Mouse (Mus musculus): ENCODE data around the gene Peak1. TPM values are rescaled to one million over a fixed set of nuclear protein-coding genes. Genes with fewer than 3 reads are reported as not detected.

Gene Peak1
- polyA plus RNA-seq, 1 experiment from 2014 or later = 5.4 TPM

GRCm38 (mm10) chr9:56159456-56159855 is 258.4 kb downstream of the Peak1 start:
- WGBS = 9% methylated on average over 2 of the region's 2 CpGs
- H3K4me1 ChIP-seq (replicated peaks) = peaks cover 38% of the 10 kb centered on the region
- no peak overlapping the region for H3K27ac ChIP-seq
- ATAC-seq (ENCODE audit: low FRiP score) = no peak
- H3K4me2 ChIP-seq = peak overlapping the region; percentile 80
- no peaks in the 10 kb centered on the region for H3K36me3 ChIP-seq
- no peaks in the 10 kb centered on the region for H3K27me3 ChIP-seq
- peak overlapping the region; percentile 99 for H3K9ac ChIP-seq
- H3K9me3 ChIP-seq = no peaks in the 10 kb centered on the region
- H3K4me3 ChIP-seq = peak overlapping the region; percentile 99

GRCm38 (mm10) chr9:56158077-56158476 is 259.8 kb downstream of the Peak1 start:
- Histone ChIP-seq H3K9ac (no peak overlapping the region), H3K4me2 (peak overlapping the region; percentile 30; the same call in 1 of the 2 replicates), H3K9me3 (no peaks in the 10 kb centered on the region), H3K27me3 (no peaks in the 10 kb centered on the region), H3K36me3 (no peaks in the 10 kb centered on the region), H3K4me3 (no peak overlapping the region), H3K4me1 (replicated peaks) (peaks cover 45% of the 10 kb centered on the region), H3K27ac (no peak overlapping the region)
- 62% methylated on average over 2 of the region's 2 CpGs for WGBS
- no peak for ATAC-seq (ENCODE audit: low FRiP score)

GRCm38 (mm10) chr9:56154572-56154971 is 263.3 kb downstream of the Peak1 start:
- Histone ChIP-seq H3K27me3 (no peaks in the 10 kb centered on the region), H3K27ac (no peak overlapping the region), H3K4me2 (no peak overlapping the region), H3K4me1 (replicated peaks) (peaks cover 47% of the 10 kb centered on the region), H3K36me3 (peaks cover 6% of the 10 kb centered on the region), H3K9me3 (no peaks in the 10 kb centered on the region), H3K9ac (no peak overlapping the region), H3K4me3 (no peak overlapping the region)
- WGBS = 96% methylated on average over 5 of the region's 5 CpGs
- ATAC-seq (ENCODE audit: low FRiP score) = no peak

- Histone ChIP-seq H3K27me3 (no peaks in the 10 kb centered on the region), H3K4me3 (no peak overlapping the region), H3K36me3 (peaks cover 6% of the 10 kb centered on the region), H3K4me2 (no peak overlapping the region), H3K27ac (no peak overlapping the region), H3K9me3 (no peaks in the 10 kb centered on the region), H3K4me1 (replicated peaks) (peaks cover 30% of the 10 kb centered on the region), H3K9ac (no peak overlapping the region)
- ATAC-seq (ENCODE audit: low FRiP score) = no peak
- WGBS = 83% methylated on average over 4 of the region's 4 CpGs
Measured at GRCm38 (mm10) chr9:56152482-56153007, 265.3 kb downstream of the Peak1 start.

GRCm38 (mm10) chr9:56151745-56152481 is 266.0 kb downstream of the Peak1 start:
- H3K4me2 ChIP-seq = no peak overlapping the region
- peaks cover 31% of the 10 kb centered on the region for H3K4me1 ChIP-seq (replicated peaks)
- H3K9me3 ChIP-seq = no peaks in the 10 kb centered on the region
- no peak overlapping the region for H3K9ac ChIP-seq
- no peak overlapping the region for H3K4me3 ChIP-seq
- peak overlapping the region; percentile 69; the same call in 1 of the 2 replicates for H3K27ac ChIP-seq
- 41% methylated on average over 7 of the region's 7 CpGs for WGBS
- peaks cover 11% of the 10 kb centered on the region for H3K36me3 ChIP-seq
- no peak for ATAC-seq (ENCODE audit: low FRiP score)
- no peaks in the 10 kb centered on the region for H3K27me3 ChIP-seq

Small RNAs within 50 kb of the gene (microRNA-seq; reads per million reads assigned to microRNA genes)
- not detected for gene Gm24270

Other genes with a start within 250 kb of the Peak1 start
- gene Hmg20a, start 542 bp upstream of the Peak1 start, polyA plus RNA-seq (2015; fragmentation: Nextera tagmentation; extraction: Ambion mirVana) = 81.9 and 89.8 TPM in 2 replicates

All from hindbrain, embryonic 13.5 days (tissue).